Mouse (Mus musculus) CH12.LX (cell line): ENCODE measurements around the gene Slc2a13.

Experiments used
- CHD1 ChIP-seq: IDR thresholded peaks from 2 replicates; pipeline ENCODE4 v1.6.1; 2012; ENCODE audit warnings: low read depth, low read length, improper control_type of control experiment, inconsistent platforms
- CTCF ChIP-seq, 2 experiments: IDR thresholded peaks in 1 of 2; conservative IDR thresholded peaks in 1 of 2; 2 replicates each; pipeline ENCODE4 v1.5.1; 2011 to 2012; ENCODE audit warnings: low read depth in 2 of 2, low read length in 2 of 2, improper control_type of control experiment in 1 of 2, inconsistent platforms in 1 of 2, mild to moderate bottlenecking in 1 of 2, moderate library complexity in 1 of 2
- EP300 ChIP-seq: IDR thresholded peaks from 2 replicates; pipeline ENCODE4 v1.6.1; 2011; ENCODE audit warnings: low read length, improper control_type of control experiment
- GABPA ChIP-seq: IDR thresholded peaks from 2 replicates; pipeline ENCODE4 v1.6.1; 2012; ENCODE audit warnings: low read depth, low read length, improper control_type of control experiment, inconsistent platforms; ENCODE audit not compliant: insufficient replicate concordance
- MXI1 ChIP-seq: IDR thresholded peaks from 2 replicates; pipeline ENCODE4 v1.6.1; 2011; ENCODE audit warnings: mild to moderate bottlenecking, low read depth, low read length, improper control_type of control experiment
- POLR2A ChIP-seq: IDR thresholded peaks from 2 replicates; pipeline ENCODE4 v1.6.1; 2011; ENCODE audit warnings: low read depth, mild to moderate bottlenecking, improper control_type of control experiment, low read length
- SMC3 ChIP-seq: IDR thresholded peaks from 2 replicates; pipeline ENCODE4 v1.6.1; 2011; ENCODE audit warnings: low read depth, low read length, improper control_type of control experiment
- UBTF ChIP-seq: IDR thresholded peaks from 2 replicates; pipeline ENCODE4 v1.6.1; 2012; ENCODE audit warnings: low read depth, mild to moderate bottlenecking, inconsistent platforms, low read length, improper control_type of control experiment, moderate library complexity

- no peak for TF ChIP-seq EP300
- TF ChIP-seq UBTF, result no peak
- TF ChIP-seq CHD1, result no peak
- TF ChIP-seq CTCF (conservative IDR thresholded peaks at IDR 0.05 in 1 of 2, IDR thresholded peaks at IDR 0.05 in 1 of 2; ENCODE audit: low read depth in 2 of 2, low read length in 2 of 2), result no peak
- TF ChIP-seq SMC3, result no peak
- TF ChIP-seq GABPA, result no peak
- no peak for TF ChIP-seq POLR2A
- no peak for TF ChIP-seq MXI1
Observed at GRCm38 (mm10) chr15:91263926-91264325, 309.1 kb downstream of the Slc2a13 start.
